Mouse (Mus musculus) neural tube, embryonic 14.5 days (tissue): ENCODE data around the gene Cnn2. TPM values are rescaled to one million over a fixed set of nuclear protein-coding genes. Genes with fewer than 3 reads are reported as not detected.

Experiments used
- ATAC-seq: fragments of 200-750 bp; cut with Nextera tagmentation; 2 replicates; pipeline ENCODE4 v1.8.0; 2017; ENCODE audit warnings: low read depth, mild to moderate bottlenecking, moderate TSS enrichment, moderate library complexity
- H3K27ac ChIP-seq: fragments of 300-500 bp; sonication (generic); 2 replicates; pipeline ENCODE4 v1.5.1; 2014; ENCODE audit warnings: low read depth, mild to moderate bottlenecking, control low read depth, low read length, moderate library complexity, mixed read lengths
- H3K27me3 ChIP-seq: fragments of 300-500 bp; sonication (generic); 2 replicates; pipeline ENCODE4 v1.6.1; 2014; ENCODE audit warnings: low read length; ENCODE audit not compliant: control insufficient read depth, insufficient read depth
- H3K36me3 ChIP-seq: fragments of 300-500 bp; sonication (generic); 2 replicates; pipeline ENCODE4 v1.6.1; 2014; ENCODE audit warnings: low read length, mixed read lengths; ENCODE audit not compliant: control insufficient read depth, insufficient read depth
- H3K4me1 ChIP-seq: fragments of 300-500 bp; sonication (generic); 2 replicates; pipeline ENCODE4 v1.6.1; 2014; ENCODE audit warnings: low read length; ENCODE audit not compliant: control insufficient read depth, insufficient read depth
- H3K4me2 ChIP-seq: fragments of 300-500 bp; sonication (generic); 2 replicates; pipeline ENCODE4 v1.6.1; 2014; ENCODE audit warnings: mild to moderate bottlenecking, low read depth, low read length, control low read depth
- H3K4me3 ChIP-seq: fragments of 300-500 bp; sonication (generic); 2 replicates; pipeline ENCODE4 v1.5.1; 2014; ENCODE audit warnings: low read depth, low read length, control low read depth, mixed read lengths
- H3K9ac ChIP-seq: fragments of 300-500 bp; sonication (generic); replicated peaks from 2 replicates; pipeline ENCODE4 v1.6.1; 2014; ENCODE audit warnings: low read depth, mild to moderate bottlenecking, control low read depth, low read length, mixed read lengths
- H3K9me3 ChIP-seq: fragments of 300-500 bp; sonication (generic); 2 replicates; pipeline ENCODE4 v1.6.1; 2016; ENCODE audit warnings: low read length; ENCODE audit not compliant: control insufficient read depth
- WGBS: fragments of 180-500 bp; shearing (Covaris S2); extraction: QIAGEN DNeasy Blood & Tissue Kit; methylation state at CpG from one replicate; pipeline ENCODE4 v1.1.7; 2014; 5-methylcytosine and 5-hydroxymethylcytosine counted together
- polyA plus RNA-seq: library from polyadenylated mRNA; unstranded; fragments of >200 nt; fragmentation: Nextera tagmentation; extraction: Ambion mirVana; gene quantifications from 2 replicates; pipeline ENCODE4 v1.2.1, GENCODE M21; 2014

The Cnn2 gene
- 9.9 and 40.0 TPM in 2 replicates for polyA plus RNA-seq

- peak within 1 kb of the TSS; percentile 38 for H3K4me3 ChIP-seq
- no peak within 1 kb of the TSS for H3K27ac ChIP-seq
- H3K27me3 ChIP-seq: peaks cover 25% of the 10 kb centered on the region
- H3K9ac ChIP-seq: peak within 1 kb of the TSS; percentile 48
- no peak for ATAC-seq
- peaks cover 9% of the 10 kb centered on the region for H3K4me1 ChIP-seq
- peak within 1 kb of the TSS; percentile 45 for H3K4me2 ChIP-seq
- WGBS: 1% methylated on average over 58 of the region's 59 CpGs
- no peaks in the 10 kb centered on the region for H3K36me3 ChIP-seq
- 0 out of 2 replicates have a peak, but pooled peaks cover 3% of the 10 kb centered on the region for H3K9me3 ChIP-seq
Measured at GRCm38 (mm10) chr10:79988506-79989271, at the start of gene Cnn2. TSS of gene Cnn2 (plus strand) at chr10:79988584.

DNA sequence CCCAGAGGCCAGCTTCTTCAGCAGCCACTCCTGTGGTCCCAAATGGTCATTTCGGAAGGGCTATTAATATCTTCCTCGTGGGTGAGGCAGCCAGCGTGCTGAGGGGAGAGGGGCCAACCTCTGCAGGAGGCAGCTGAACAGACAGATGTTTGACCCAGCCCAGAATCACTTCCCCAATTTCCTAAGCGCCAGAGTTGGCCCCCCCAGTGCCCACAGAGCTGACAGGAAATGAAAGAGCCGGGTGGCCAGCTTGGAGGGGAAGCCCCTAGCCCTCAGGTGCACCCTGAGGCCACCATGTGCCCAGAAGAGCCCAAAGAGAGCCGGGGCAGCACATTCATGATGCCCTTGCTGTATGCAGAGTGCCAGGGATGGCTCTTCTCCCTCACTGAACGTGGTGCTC lies 47.6 kb upstream of the Cnn2 start:
- ATAC-seq: no peak
- no peak overlapping the region for H3K4me2 ChIP-seq
- no peak overlapping the region for H3K27ac ChIP-seq
- no peaks in the 10 kb centered on the region for H3K9me3 ChIP-seq
- WGBS: 68% methylated on average over 7 of the region's 7 CpGs
- H3K36me3 ChIP-seq: 0 out of 2 replicates have a peak, but pooled peaks cover 6% of the 10 kb centered on the region
- H3K27me3 ChIP-seq: no peaks in the 10 kb centered on the region
- no peak overlapping the region for H3K9ac ChIP-seq
- H3K4me3 ChIP-seq: no peak overlapping the region
- H3K4me1 ChIP-seq: peaks cover 16% of the 10 kb centered on the region

DNA sequence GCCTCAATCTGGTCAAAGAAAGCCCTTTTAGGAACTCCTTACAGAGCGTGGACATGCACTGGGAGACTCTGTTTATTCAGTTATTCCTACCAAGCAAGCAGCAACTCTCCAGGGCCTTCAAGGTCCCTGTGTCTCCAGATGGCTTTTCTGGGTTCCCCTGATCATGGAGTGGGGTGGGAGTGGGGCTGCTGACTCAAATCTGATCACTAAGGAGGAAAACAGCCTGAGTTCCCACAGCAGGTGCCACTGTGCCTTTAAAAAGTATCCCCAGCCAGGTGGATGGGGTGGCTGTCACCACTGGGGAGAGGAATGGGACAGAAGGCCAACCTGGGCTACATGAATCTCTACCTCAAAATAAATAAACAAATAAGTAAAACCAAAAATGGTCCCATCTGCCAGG lies 45.4 kb upstream of the Cnn2 start:
- Histone ChIP-seq H3K36me3 (peaks cover 6% of the 10 kb centered on the region; the same call in 1 of the 2 replicates), H3K4me3 (no peak overlapping the region), H3K9me3 (no peaks in the 10 kb centered on the region), H3K4me1 (peaks cover 8% of the 10 kb centered on the region; the same call in 1 of the 2 replicates), H3K27ac (no peak overlapping the region), H3K27me3 (no peaks in the 10 kb centered on the region), H3K4me2 (no peak overlapping the region), H3K9ac (no peak overlapping the region)
- ATAC-seq: no peak
- 70% methylated on average over 1 of the region's 1 CpGs for WGBS

- WGBS: 53% methylated on average over 9 of the region's 9 CpGs
- 0 out of 2 replicates have a peak overlapping the region, but pooled peaks have one; percentile 16 for H3K9ac ChIP-seq
- peaks cover 4% of the 10 kb centered on the region; the same call in 1 of the 2 replicates for H3K36me3 ChIP-seq
- no peaks in the 10 kb centered on the region for H3K9me3 ChIP-seq
- H3K4me1 ChIP-seq: peaks cover 8% of the 10 kb centered on the region; the same call in 1 of the 2 replicates
- no peak overlapping the region for H3K4me2 ChIP-seq
- H3K4me3 ChIP-seq: no peak overlapping the region
- H3K27me3 ChIP-seq: no peaks in the 10 kb centered on the region
- no peak overlapping the region for H3K27ac ChIP-seq
- ATAC-seq: no peak
Measured at GRCm38 (mm10) chr10:79943471-79943901, 44.9 kb upstream of the Cnn2 start.

- Histone ChIP-seq H3K27ac (no peak overlapping the region; the same call in 1 of the 2 replicates), H3K36me3 (peaks cover 10% of the 10 kb centered on the region), H3K9ac (peak overlapping the region; percentile 41), H3K4me2 (no peak overlapping the region), H3K4me3 (no peak overlapping the region), H3K4me1 (peaks cover 8% of the 10 kb centered on the region; the same call in 1 of the 2 replicates), H3K27me3 (no peaks in the 10 kb centered on the region), H3K9me3 (no peaks in the 10 kb centered on the region)
- WGBS: 12% methylated on average over 16 of the region's 16 CpGs
- ATAC-seq: 0 out of 2 replicates have a peak, but pooled peaks have one; percentile 39
Measured at GRCm38 (mm10) chr10:79945507-79946234, 42.7 kb upstream of the Cnn2 start.

DNA sequence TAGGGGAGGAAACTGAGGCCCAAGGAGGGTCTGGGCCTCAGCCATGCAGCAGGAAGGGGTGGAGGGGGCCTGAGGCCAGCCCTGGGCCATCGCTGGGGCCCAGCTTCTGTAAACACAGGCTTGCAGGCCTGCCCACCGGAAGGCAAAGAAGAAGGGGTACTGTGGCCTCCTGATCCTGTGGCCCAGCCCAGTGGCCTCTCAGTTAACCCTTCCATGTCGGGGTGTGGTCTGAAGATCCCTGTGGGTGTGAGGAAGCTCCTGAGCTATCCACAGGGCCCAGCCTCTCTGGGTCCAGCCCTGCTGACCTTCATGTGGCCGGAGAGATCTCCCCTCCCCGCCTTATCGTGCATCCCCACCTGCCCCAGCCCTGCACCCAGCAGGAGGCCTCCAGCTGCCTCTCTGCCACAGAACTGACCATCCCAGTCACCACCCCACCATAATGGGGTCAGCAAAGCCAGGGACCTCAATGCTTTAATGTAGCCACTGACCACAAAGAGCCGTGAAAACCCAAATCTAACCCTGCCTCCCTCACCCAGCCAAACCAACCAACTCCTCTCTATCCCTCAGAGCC lies 41.5 kb upstream of the Cnn2 start:
- Histone ChIP-seq H3K9me3 (no peaks in the 10 kb centered on the region), H3K36me3 (peaks cover 20% of the 10 kb centered on the region), H3K27ac (no peak overlapping the region), H3K4me3 (no peak overlapping the region), H3K4me2 (no peak overlapping the region), H3K27me3 (no peaks in the 10 kb centered on the region), H3K4me1 (peaks cover 8% of the 10 kb centered on the region; the same call in 1 of the 2 replicates), H3K9ac (no peak overlapping the region)
- ATAC-seq: no peak
- 10% methylated on average over 6 of the region's 7 CpGs for WGBS

DNA sequence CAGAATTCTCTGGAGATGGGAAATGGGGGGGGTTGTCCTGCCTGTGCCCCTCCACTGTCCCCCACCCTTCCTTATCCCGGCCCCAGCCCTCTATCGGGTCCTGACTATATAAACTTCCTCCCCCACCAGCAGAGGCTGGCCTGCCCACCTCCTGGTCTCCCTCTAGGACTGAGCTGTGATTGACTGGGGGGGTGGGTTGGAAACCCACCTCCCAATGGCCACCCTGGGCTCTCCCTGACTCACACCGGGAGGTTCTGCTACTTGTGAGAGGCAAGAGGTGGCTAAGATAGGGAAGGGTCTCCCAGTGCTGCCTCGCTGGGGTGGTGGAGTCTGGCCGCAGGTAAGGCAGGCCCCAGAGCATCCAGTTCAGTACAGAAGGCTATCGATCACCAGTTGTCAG lies 40.9 kb upstream of the Cnn2 start:
- peaks cover 8% of the 10 kb centered on the region; the same call in 1 of the 2 replicates for H3K4me1 ChIP-seq
- no peak for ATAC-seq
- H3K36me3 ChIP-seq: peaks cover 21% of the 10 kb centered on the region
- no peaks in the 10 kb centered on the region for H3K9me3 ChIP-seq
- H3K4me2 ChIP-seq: no peak overlapping the region
- no peaks in the 10 kb centered on the region for H3K27me3 ChIP-seq
- H3K4me3 ChIP-seq: no peak overlapping the region
- H3K27ac ChIP-seq: no peak overlapping the region
- WGBS: 66% methylated on average over 6 of the region's 6 CpGs
- no peak overlapping the region for H3K9ac ChIP-seq

- no peak overlapping the region for H3K27ac ChIP-seq
- H3K4me1 ChIP-seq: 0 out of 2 replicates have a peak, but pooled peaks cover 4% of the 10 kb centered on the region
- H3K4me3 ChIP-seq: no peak overlapping the region
- no peak overlapping the region for H3K4me2 ChIP-seq
- ATAC-seq: no peak
- no peaks in the 10 kb centered on the region for H3K27me3 ChIP-seq
- no peaks in the 10 kb centered on the region for H3K9me3 ChIP-seq
- 98% methylated on average over 4 of the region's 4 CpGs for WGBS
- no peak overlapping the region for H3K9ac ChIP-seq
- peaks cover 32% of the 10 kb centered on the region for H3K36me3 ChIP-seq
Measured at GRCm38 (mm10) chr10:79949873-79950272, 38.5 kb upstream of the Cnn2 start.
